Mouse (Mus musculus) liver, embryonic 11.5 days (tissue): Measurements from ENCODE around the gene Ogfrl1. TPM values are rescaled to one million over a fixed set of nuclear protein-coding genes. Genes with fewer than 3 reads are reported as not detected.
A peak's percentile ranks its signal among the peaks of the same experiment; 100 is the strongest.

Source experiments
- ATAC-seq: fragments of 200-750 bp; cut with Nextera tagmentation; replicated peaks from 2 replicates; pipeline ENCODE4 v1.8.0; 2017; ENCODE audit warnings: moderate number of reproducible peaks, mild to moderate bottlenecking, moderate TSS enrichment, moderate library complexity; ENCODE audit not compliant: low FRiP score
- DNase-seq: peaks from one replicate; pipeline ENCODE4 v3.0.0-alpha.2; 2017; ENCODE audit warnings: low spot score
- H3K27ac ChIP-seq: fragments of 300-500 bp; sonication (generic); 2 replicates; pipeline ENCODE4 v1.5.1; 2014; ENCODE audit warnings: mild to moderate bottlenecking, low read depth, low read length, control low read depth
- H3K27me3 ChIP-seq: fragments of 300-500 bp; sonication (generic); replicated peaks from 2 replicates; pipeline ENCODE4 v1.6.1; 2014; ENCODE audit warnings: low read length, mixed read lengths; ENCODE audit not compliant: control insufficient read depth, insufficient read depth
- H3K36me3 ChIP-seq: fragments of 300-500 bp; sonication (generic); 2 replicates; pipeline ENCODE4 v1.6.1; 2014; ENCODE audit warnings: mild to moderate bottlenecking, low read length, moderate library complexity, mixed read lengths; ENCODE audit not compliant: control insufficient read depth, insufficient read depth
- H3K4me1 ChIP-seq: fragments of 300-500 bp; sonication (generic); replicated peaks from 2 replicates; pipeline ENCODE4 v1.6.1; 2014; ENCODE audit warnings: low read length, mixed read lengths; ENCODE audit not compliant: control insufficient read depth, insufficient read depth
- H3K4me2 ChIP-seq: fragments of 300-500 bp; sonication (generic); 2 replicates; pipeline ENCODE4 v1.6.1; 2014; ENCODE audit warnings: mild to moderate bottlenecking, control low read depth, moderate library complexity
- H3K4me3 ChIP-seq: fragments of 300-500 bp; sonication (generic); 2 replicates; pipeline ENCODE4 v1.5.1; 2014; ENCODE audit warnings: low read depth, low read length, control low read depth
- H3K9ac ChIP-seq: fragments of 300-500 bp; sonication (generic); 2 replicates; pipeline ENCODE4 v1.6.1; 2014; ENCODE audit warnings: low read depth, low read length, control low read depth
- H3K9me3 ChIP-seq: fragments of 300-500 bp; sonication (generic); 2 replicates; pipeline ENCODE4 v1.6.1; 2016; ENCODE audit warnings: low read length, inconsistent platforms, mixed read lengths; ENCODE audit not compliant: control insufficient read depth
- WGBS: fragments of 180-500 bp; shearing (Covaris S2); extraction: QIAGEN DNeasy Blood & Tissue Kit; methylation state at CpG from one replicate; pipeline ENCODE4 v1.1.7; 2014; 5-methylcytosine and 5-hydroxymethylcytosine counted together
- polyA plus RNA-seq: library from polyadenylated mRNA; unstranded; fragments of >200 nt; fragmentation: Nextera tagmentation; extraction: Ambion mirVana; gene quantifications from 2 replicates; pipeline ENCODE4 v1.2.1, GENCODE M21; 2014

The Ogfrl1 gene
- 24.2 and 27.4 TPM in 2 replicates for polyA plus RNA-seq

DNA sequence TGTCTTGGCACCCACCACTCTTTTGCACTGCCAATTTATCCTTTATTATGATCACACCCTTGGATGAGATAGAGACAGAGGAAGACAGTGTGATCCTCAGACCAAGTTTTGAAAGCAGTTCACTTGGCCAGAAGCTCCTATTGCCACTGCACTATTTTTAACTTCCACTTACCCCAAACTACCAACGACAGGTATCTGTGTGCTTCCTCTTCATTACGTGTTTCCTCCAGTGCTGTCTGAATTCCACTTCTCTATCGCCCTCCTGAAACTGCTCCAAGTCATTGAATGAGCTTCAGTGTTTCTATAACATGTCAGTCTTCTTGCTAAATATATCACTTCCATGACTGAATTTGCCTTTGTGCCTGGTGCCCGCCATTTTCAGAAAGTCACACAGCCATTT is at the start of gene Ogfrl1:
TSS of gene Ogfrl1 (minus strand) at position 150 of the 400 bp plus-strand sequence.
- H3K27ac ChIP-seq, result no peak within 1 kb of the TSS
- 0 out of 2 replicates have a peak, but pooled peaks cover 2% of the 10 kb centered on the region for H3K4me1 ChIP-seq
- no peaks in the 10 kb centered on the region for H3K9me3 ChIP-seq
- H3K36me3 ChIP-seq, result no peaks in the 10 kb centered on the region
- ATAC-seq, result no peak
- no peak within 1 kb of the TSS for H3K9ac ChIP-seq
- H3K4me3 ChIP-seq, result no peak within 1 kb of the TSS
- 62% methylated on average over 4 of the region's 4 CpGs for WGBS
- DNase-seq, result no peak
- no peak within 1 kb of the TSS for H3K4me2 ChIP-seq
- no peaks in the 10 kb centered on the region for H3K27me3 ChIP-seq

DNA sequence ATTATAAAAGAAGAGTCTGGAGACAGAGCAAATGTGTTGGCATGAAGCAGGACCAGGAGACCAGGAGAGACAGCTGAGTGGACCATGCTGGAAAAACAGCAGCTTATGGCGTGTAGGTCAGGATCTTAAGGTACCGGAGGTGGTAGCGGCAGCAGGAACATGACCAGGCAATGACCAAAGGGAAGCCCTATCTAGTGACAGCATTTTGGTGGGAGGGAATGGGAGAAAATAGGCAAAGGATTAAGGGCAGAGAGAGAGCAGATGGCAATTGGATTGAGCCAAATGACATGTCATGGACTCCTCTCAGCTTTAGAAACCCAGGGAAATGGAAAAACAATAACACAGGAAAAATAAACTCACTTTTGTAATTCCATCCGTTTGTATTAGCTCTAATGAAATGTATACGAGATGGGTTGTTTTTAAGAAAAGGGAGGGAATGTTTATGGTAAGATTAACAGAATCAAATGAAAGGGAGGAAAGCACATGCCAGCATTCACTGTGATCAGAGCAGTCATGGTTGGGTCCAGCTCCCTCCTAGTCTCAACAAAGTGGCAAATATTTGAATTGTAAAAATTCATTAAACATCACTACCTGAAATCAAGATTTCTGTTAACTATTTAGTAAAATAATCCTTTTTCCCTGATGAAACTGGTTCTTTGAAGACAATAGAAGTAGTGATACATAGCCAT is 48.3 kb upstream of the Ogfrl1 start:
- no peaks in the 10 kb centered on the region for H3K4me1 ChIP-seq
- no peaks in the 10 kb centered on the region for H3K27me3 ChIP-seq
- H3K27ac ChIP-seq, result no peak overlapping the region
- no peak overlapping the region for H3K9ac ChIP-seq
- H3K4me2 ChIP-seq, result no peak overlapping the region
- H3K4me3 ChIP-seq, result no peak overlapping the region
- ATAC-seq (no peak), DNase-seq (no peak)
- no peaks in the 10 kb centered on the region for H3K36me3 ChIP-seq
- no peaks in the 10 kb centered on the region for H3K9me3 ChIP-seq
- WGBS, result 81% methylated on average over 5 of the region's 5 CpGs

DNA sequence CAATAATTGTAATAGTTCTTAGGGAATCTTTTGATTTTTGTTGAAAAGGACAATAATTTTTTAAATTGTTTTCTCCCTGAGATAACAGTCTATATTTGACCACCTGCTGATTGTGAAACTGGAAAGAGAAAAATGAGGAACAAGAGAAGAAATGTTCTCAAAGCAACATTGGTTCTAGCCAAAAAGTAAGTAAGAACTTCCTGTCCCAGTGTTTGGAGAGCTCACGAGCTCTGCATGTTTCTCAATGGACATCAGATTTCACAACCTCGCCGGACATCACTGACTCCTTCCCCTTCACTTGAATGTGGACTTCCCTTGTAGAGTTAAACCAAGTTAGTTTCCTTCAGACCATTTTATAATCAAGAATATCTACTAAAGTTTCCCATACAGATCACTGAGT is 36.0 kb upstream of the Ogfrl1 start:
- WGBS, result 45% methylated on average over 3 of the region's 3 CpGs
- no peak for ATAC-seq
- no peak overlapping the region for H3K27ac ChIP-seq
- no peak overlapping the region for H3K4me3 ChIP-seq
- H3K4me2 ChIP-seq, result no peak overlapping the region
- DNase-seq, result no peak
- H3K9me3 ChIP-seq, result no peaks in the 10 kb centered on the region
- H3K9ac ChIP-seq, result no peak overlapping the region
- H3K27me3 ChIP-seq, result no peaks in the 10 kb centered on the region
- H3K4me1 ChIP-seq, result no peaks in the 10 kb centered on the region
- no peaks in the 10 kb centered on the region for H3K36me3 ChIP-seq

DNA sequence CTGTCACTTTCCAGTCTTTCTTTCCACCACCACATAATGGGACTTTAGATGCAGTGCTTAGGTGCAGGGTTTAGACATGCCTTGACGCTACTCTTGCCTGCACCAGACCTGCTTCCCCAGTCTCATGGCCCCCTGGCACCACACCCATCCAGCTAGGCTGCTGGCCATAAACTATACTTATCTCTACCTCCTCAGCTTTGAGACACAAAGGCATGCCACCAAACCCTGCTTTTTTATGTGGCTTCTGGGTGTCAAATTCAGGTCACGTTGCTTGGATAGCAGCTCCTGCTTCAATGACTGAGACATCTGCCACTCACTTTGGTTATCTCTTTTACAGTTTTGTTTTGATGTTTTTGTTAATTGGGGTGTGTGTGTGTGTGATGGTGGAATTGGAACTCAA is 28.9 kb upstream of the Ogfrl1 start:
- H3K4me2 ChIP-seq, result no peak overlapping the region
- WGBS, result 53% methylated on average over 2 of the region's 2 CpGs
- H3K9ac ChIP-seq, result no peak overlapping the region
- H3K27me3 ChIP-seq, result no peaks in the 10 kb centered on the region
- no peak overlapping the region; the same call in 1 of the 2 replicates for H3K27ac ChIP-seq
- DNase-seq, result no peak
- H3K4me1 ChIP-seq, result no peaks in the 10 kb centered on the region; the same call in 1 of the 2 replicates
- no peak overlapping the region for H3K4me3 ChIP-seq
- no peaks in the 10 kb centered on the region for H3K36me3 ChIP-seq
- no peaks in the 10 kb centered on the region for H3K9me3 ChIP-seq
- peak; percentile 94 for ATAC-seq

DNA sequence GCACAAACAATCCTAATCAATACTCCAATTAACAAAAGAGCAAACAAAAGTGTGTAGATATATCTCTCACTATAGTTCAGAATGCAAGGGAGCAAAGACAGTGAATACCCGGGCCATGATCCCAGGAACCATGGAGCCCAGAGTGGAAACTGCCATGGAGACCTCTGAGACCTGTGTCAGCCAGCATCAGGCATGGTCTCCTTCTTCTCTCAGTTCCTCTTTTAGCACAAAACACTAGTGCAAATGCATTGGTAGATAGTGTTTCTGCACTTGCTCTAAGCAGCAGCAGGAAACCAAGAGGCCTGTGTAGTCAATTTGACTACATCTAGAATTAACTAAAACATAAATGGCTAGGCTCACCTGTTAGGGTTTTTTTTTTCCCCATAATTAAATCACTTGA is 21.4 kb upstream of the Ogfrl1 start:
- Histone ChIP-seq H3K27me3 (no peaks in the 10 kb centered on the region), H3K9me3 (no peaks in the 10 kb centered on the region), H3K36me3 (no peaks in the 10 kb centered on the region), H3K4me2 (no peak overlapping the region), H3K27ac (no peak overlapping the region), H3K9ac (no peak overlapping the region), H3K4me3 (no peak overlapping the region), H3K4me1 (peaks cover 12% of the 10 kb centered on the region)
- ATAC-seq (no peak), DNase-seq (no peak)
- 75% methylated on average over 1 of the region's 1 CpGs for WGBS

DNA sequence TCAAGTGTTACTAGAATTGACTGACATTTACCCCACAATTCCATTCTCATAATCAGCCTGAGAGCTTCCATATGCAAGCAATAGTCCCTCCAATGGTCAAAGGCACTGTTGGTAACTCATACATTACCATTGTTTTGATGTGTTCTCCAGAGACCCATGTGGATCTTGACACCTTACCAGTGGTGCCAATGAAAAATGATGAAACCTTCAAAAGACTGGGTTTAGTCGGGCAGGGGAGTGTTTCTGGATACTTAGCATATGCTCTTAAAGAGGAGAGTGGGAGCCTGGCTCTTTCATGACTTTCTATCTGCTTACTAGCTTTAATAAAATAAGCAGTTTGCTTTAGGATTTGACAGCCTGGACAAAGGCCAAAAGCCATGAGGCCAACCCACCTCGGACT is 20.5 kb upstream of the Ogfrl1 start:
- H3K9ac ChIP-seq, result no peak overlapping the region
- H3K9me3 ChIP-seq, result no peaks in the 10 kb centered on the region
- peak; percentile 16; the same call in 1 of the 2 replicates for ATAC-seq
- DNase-seq, result no peak
- no peaks in the 10 kb centered on the region for H3K27me3 ChIP-seq
- WGBS, result 56% methylated on average over 2 of the region's 2 CpGs
- peak overlapping the region; percentile 90; the same call in 1 of the 2 replicates for H3K27ac ChIP-seq
- H3K4me3 ChIP-seq, result no peak overlapping the region
- no peaks in the 10 kb centered on the region for H3K36me3 ChIP-seq
- H3K4me2 ChIP-seq, result no peak overlapping the region
- peaks cover 12% of the 10 kb centered on the region for H3K4me1 ChIP-seq

DNA sequence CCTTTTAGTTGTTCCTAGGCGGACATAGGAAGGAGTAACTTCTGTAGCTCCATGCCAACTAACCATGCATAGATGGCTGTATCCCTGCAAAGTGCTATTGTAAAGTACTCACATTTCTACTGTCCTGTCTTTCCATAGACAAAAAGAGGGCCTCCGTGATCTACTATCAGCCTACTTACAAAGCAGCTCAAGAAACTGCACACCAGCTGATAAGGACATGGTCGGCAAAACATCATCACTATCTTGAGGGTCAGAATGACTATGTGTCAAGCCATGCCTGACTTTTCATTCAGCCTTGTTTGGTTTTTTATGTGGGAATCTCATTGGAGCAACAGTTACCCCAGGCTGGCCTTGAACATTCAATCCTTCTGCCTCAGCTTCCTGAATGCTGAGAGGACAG is 20.0 kb upstream of the Ogfrl1 start:
- peaks cover 12% of the 10 kb centered on the region for H3K4me1 ChIP-seq
- peak overlapping the region; percentile 54 for H3K4me2 ChIP-seq
- H3K9ac ChIP-seq, result peak overlapping the region; percentile 32; the same call in 1 of the 2 replicates
- DNase-seq (no peak), ATAC-seq (peak; percentile 97)
- no peaks in the 10 kb centered on the region for H3K27me3 ChIP-seq
- WGBS, result 39% methylated on average over 3 of the region's 3 CpGs
- no peak overlapping the region for H3K4me3 ChIP-seq
- no peaks in the 10 kb centered on the region for H3K36me3 ChIP-seq
- H3K27ac ChIP-seq, result peak overlapping the region; percentile 90
- no peaks in the 10 kb centered on the region for H3K9me3 ChIP-seq

DNA sequence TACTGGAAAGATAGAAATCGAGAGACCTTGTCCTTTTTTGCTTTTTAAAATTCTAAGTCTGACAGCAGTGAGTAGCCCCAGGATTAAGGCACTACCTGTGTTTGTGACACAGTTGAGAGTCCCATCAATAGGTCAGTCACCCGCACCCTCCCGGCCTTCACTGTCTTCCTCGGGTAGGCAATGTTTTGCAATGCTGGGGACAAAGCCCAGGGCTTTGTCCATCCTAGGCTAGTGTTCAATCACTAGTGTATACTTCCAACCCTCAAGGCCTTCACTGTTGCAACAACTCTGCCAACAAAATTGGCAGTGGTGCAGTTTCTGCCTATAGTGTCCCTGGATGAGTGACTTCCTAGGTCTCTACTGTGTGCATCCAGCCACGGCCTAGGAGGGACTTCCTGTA is 14.0 kb upstream of the Ogfrl1 start:
- H3K4me2 ChIP-seq, result no peak overlapping the region
- H3K27me3 ChIP-seq, result no peaks in the 10 kb centered on the region
- no peak for DNase-seq
- H3K9ac ChIP-seq, result no peak overlapping the region
- H3K9me3 ChIP-seq, result no peaks in the 10 kb centered on the region
- no peaks in the 10 kb centered on the region for H3K36me3 ChIP-seq
- 79% methylated on average over 5 of the region's 5 CpGs for WGBS
- ATAC-seq, result no peak
- H3K4me3 ChIP-seq, result no peak overlapping the region
- H3K4me1 ChIP-seq, result no peaks in the 10 kb centered on the region
- H3K27ac ChIP-seq, result no peak overlapping the region

DNA sequence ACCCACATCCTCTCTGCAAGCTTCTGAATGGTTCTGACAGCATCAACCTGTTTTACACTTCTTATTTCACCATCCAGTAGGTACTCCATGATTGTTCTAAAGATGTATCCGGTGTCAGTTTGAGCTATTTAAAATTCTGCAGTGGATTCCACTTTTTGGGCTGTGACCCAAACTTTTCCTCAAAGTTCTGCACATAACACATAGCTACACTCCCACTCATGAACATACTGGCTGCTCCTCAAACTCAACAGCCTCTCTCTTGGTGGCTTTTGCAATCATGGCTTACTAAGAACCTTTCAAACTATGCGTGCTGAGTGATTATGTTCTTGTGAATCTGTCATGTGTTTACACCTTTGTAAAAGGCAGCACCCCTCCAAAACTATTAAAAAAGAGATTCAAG is 12.4 kb upstream of the Ogfrl1 start:
- 84% methylated on average over 2 of the region's 2 CpGs for WGBS
- Histone ChIP-seq H3K36me3 (no peaks in the 10 kb centered on the region), H3K9me3 (no peaks in the 10 kb centered on the region), H3K4me2 (no peak overlapping the region), H3K27me3 (no peaks in the 10 kb centered on the region), H3K4me1 (no peaks in the 10 kb centered on the region), H3K27ac (no peak overlapping the region), H3K9ac (no peak overlapping the region), H3K4me3 (no peak overlapping the region)
- no peak for DNase-seq
- no peak for ATAC-seq
